Mouse (Mus musculus): ENCODE measurements around the gene Dock2.

DNA sequence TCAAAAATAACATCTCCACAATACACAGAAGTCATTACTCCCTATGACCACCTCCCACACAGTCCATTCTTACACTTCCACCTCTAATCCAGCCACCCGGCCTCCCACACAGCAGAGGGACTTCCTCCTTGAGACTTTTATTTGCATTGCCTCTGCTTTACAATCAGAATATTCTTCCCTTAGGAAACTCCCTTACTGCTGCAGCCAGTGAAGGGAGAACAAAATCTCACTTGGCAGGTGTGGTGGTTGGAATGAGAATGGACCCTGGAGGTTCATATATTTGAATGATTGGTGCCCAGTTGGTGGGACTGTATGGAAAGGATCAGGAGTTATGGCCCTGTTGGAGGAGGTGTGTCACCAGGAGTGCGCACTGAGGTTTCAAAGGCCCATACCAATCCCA is 7.6 kb downstream of the Dock2 start:
- TF ChIP-seq POLR2A (IDR thresholded peaks at IDR 0.05; ENCODE audit: low read depth, low read length), result no peak
- no peak for TF ChIP-seq CTCF (IDR thresholded peaks at IDR 0.05; ENCODE audit: borderline replicate concordance, insufficient read depth, low read length)

All from embryonic fibroblast, embryonic 13.5 days (primary cell).